Mouse (Mus musculus): ENCODE data around the gene Swt1.

GRCm38 (mm10) chr1:151377353-151377752 lies 50.9 kb downstream of the Swt1 start:
- TF ChIP-seq EP300 (IDR thresholded peaks at IDR 0.05; ENCODE audit: insufficient read depth, low read depth, low read length): no peak
- TF ChIP-seq CTCF (IDR thresholded peaks at IDR 0.05; ENCODE audit: low read depth, low read length): peak; percentile 39
- no peak for TF ChIP-seq POLR2A (IDR thresholded peaks at IDR 0.05; ENCODE audit: insufficient read depth, low read length)

Measured in ES-Bruce4 (cell line).